Mouse (Mus musculus) liver, embryonic 15.5 days (tissue): ENCODE data around the gene Adgrl2. TPM values are rescaled to one million over a fixed set of nuclear protein-coding genes. Genes with fewer than 3 reads are reported as not detected.

Source experiments
- ATAC-seq: fragments of 200-750 bp; cut with Nextera tagmentation; 2 replicates; pipeline ENCODE4 v1.8.0; 2017; ENCODE audit warnings: moderate number of reproducible peaks, mild to moderate bottlenecking, moderate library complexity; ENCODE audit not compliant: insufficient read depth
- H3K27ac ChIP-seq: fragments of 300-500 bp; sonication (generic); replicated peaks from 2 replicates; pipeline ENCODE4 v1.5.1; 2015; ENCODE audit warnings: mild to moderate bottlenecking, inconsistent platforms
- H3K27me3 ChIP-seq: fragments of 300-500 bp; sonication (generic); 2 replicates; pipeline ENCODE4 v1.6.1; 2015; ENCODE audit warnings: mild to moderate bottlenecking, inconsistent platforms
- H3K36me3 ChIP-seq: fragments of 300-500 bp; sonication (generic); replicated peaks from 2 replicates; pipeline ENCODE4 v1.6.1; 2015; ENCODE audit warnings: moderate library complexity, mild to moderate bottlenecking, inconsistent platforms
- H3K4me1 ChIP-seq: fragments of 300-500 bp; sonication (generic); replicated peaks from 2 replicates; pipeline ENCODE4 v1.6.1; 2015; ENCODE audit warnings: inconsistent platforms
- H3K4me2 ChIP-seq: fragments of 300-500 bp; sonication (generic); 2 replicates; pipeline ENCODE4 v1.6.1; 2015; ENCODE audit warnings: moderate library complexity, mild to moderate bottlenecking, inconsistent platforms
- H3K4me3 ChIP-seq: fragments of 300-500 bp; sonication (generic); replicated peaks from 2 replicates; pipeline ENCODE4 v1.5.1; 2015; ENCODE audit warnings: mild to moderate bottlenecking, inconsistent platforms
- H3K9ac ChIP-seq: fragments of 300-500 bp; sonication (generic); 2 replicates; pipeline ENCODE4 v1.6.1; 2015; ENCODE audit warnings: moderate library complexity, mild to moderate bottlenecking, inconsistent platforms
- H3K9me3 ChIP-seq: fragments of 300-500 bp; sonication (generic); replicated peaks from 2 replicates; pipeline ENCODE4 v1.6.1; 2016; ENCODE audit warnings: inconsistent platforms
- WGBS: fragments of 180-500 bp; shearing (Covaris S2); methylation state at CpG from one replicate; pipeline ENCODE4 v1.1.7; 2015; ENCODE audit warnings: mixed read lengths; ENCODE audit not compliant: insufficient replicate concordance; 5-methylcytosine and 5-hydroxymethylcytosine counted together
- polyA plus RNA-seq: library from polyadenylated mRNA; unstranded; fragments of >200 nt; fragmentation: Nextera tagmentation; extraction: Ambion mirVana; gene quantifications from 2 replicates; pipeline ENCODE4 v1.2.1, GENCODE M21; 2015

The Adgrl2 gene
- polyA plus RNA-seq, 1 experiment from 2014 or later, result 4.4 TPM

- ATAC-seq, result no peak
- 77% methylated on average over 8 of the region's 8 CpGs for WGBS
- H3K9me3 ChIP-seq, result no peaks in the 10 kb centered on the region
- no peak overlapping the region for H3K27ac ChIP-seq
- no peak overlapping the region for H3K9ac ChIP-seq
- H3K27me3 ChIP-seq, result no peaks in the 10 kb centered on the region
- no peaks in the 10 kb centered on the region for H3K4me1 ChIP-seq
- no peak overlapping the region for H3K4me2 ChIP-seq
- H3K4me3 ChIP-seq, result no peak overlapping the region
- H3K36me3 ChIP-seq, result no peaks in the 10 kb centered on the region
Observed at GRCm38 (mm10) chr3:148949796-148950195, 40.6 kb downstream of the Adgrl2 start.

- Histone ChIP-seq H3K9ac (no peak overlapping the region), H3K36me3 (no peaks in the 10 kb centered on the region), H3K27ac (no peak overlapping the region), H3K4me1 (no peaks in the 10 kb centered on the region), H3K9me3 (no peaks in the 10 kb centered on the region), H3K4me3 (no peak overlapping the region), H3K27me3 (no peaks in the 10 kb centered on the region), H3K4me2 (no peak overlapping the region)
- 64% methylated on average over 9 of the region's 9 CpGs for WGBS
- ATAC-seq, result no peak
Observed at GRCm38 (mm10) chr3:148947805-148948405, 42.5 kb downstream of the Adgrl2 start.

GRCm38 (mm10) chr3:148947266-148947665, 43.1 kb downstream of the Adgrl2 start:
- Histone ChIP-seq H3K9me3 (no peaks in the 10 kb centered on the region), H3K36me3 (no peaks in the 10 kb centered on the region), H3K27ac (no peak overlapping the region), H3K4me3 (no peak overlapping the region), H3K27me3 (no peaks in the 10 kb centered on the region), H3K9ac (no peak overlapping the region), H3K4me1 (no peaks in the 10 kb centered on the region), H3K4me2 (no peak overlapping the region)
- WGBS, result 44% methylated on average over 6 of the region's 6 CpGs
- no peak for ATAC-seq

GRCm38 (mm10) chr3:148945534-148945933, 44.8 kb downstream of the Adgrl2 start:
- no peaks in the 10 kb centered on the region for H3K4me1 ChIP-seq
- no peak for ATAC-seq

GRCm38 (mm10) chr3:148939457-148939856, 50.9 kb downstream of the Adgrl2 start:
- no peak for ATAC-seq
- Histone ChIP-seq H3K36me3 (no peaks in the 10 kb centered on the region), H3K27ac (no peak overlapping the region), H3K9ac (no peak overlapping the region), H3K4me2 (no peak overlapping the region), H3K9me3 (no peaks in the 10 kb centered on the region), H3K4me1 (no peaks in the 10 kb centered on the region), H3K4me3 (no peak overlapping the region), H3K27me3 (no peaks in the 10 kb centered on the region)
- 58% methylated on average over 7 of the region's 7 CpGs for WGBS

More at GRCm38 (mm10) chr3:148945534-148945933, 44.8 kb downstream of the Adgrl2 start:
- WGBS, result 42% methylated on average over 8 of the region's 8 CpGs
- H3K4me2 ChIP-seq, result no peak overlapping the region
- no peak overlapping the region for H3K9ac ChIP-seq
- H3K27me3 ChIP-seq, result no peaks in the 10 kb centered on the region
- H3K36me3 ChIP-seq, result no peaks in the 10 kb centered on the region
- no peaks in the 10 kb centered on the region for H3K9me3 ChIP-seq
- H3K27ac ChIP-seq, result no peak overlapping the region
- no peak overlapping the region for H3K4me3 ChIP-seq

GRCm38 (mm10) chr3:148935056-148935455, 55.3 kb downstream of the Adgrl2 start:
- no peak overlapping the region for H3K9ac ChIP-seq
- no peak overlapping the region for H3K4me2 ChIP-seq
- ATAC-seq, result no peak; the same call in 1 of the 2 replicates
- no peak overlapping the region for H3K27ac ChIP-seq
- H3K4me1 ChIP-seq, result no peaks in the 10 kb centered on the region
- WGBS, result 59% methylated on average over 9 of the region's 9 CpGs
- no peaks in the 10 kb centered on the region for H3K27me3 ChIP-seq
- no peak overlapping the region for H3K4me3 ChIP-seq
- H3K36me3 ChIP-seq, result no peaks in the 10 kb centered on the region
- H3K9me3 ChIP-seq, result no peaks in the 10 kb centered on the region

- Histone ChIP-seq H3K27ac (no peak overlapping the region), H3K36me3 (no peaks in the 10 kb centered on the region), H3K4me3 (no peak overlapping the region), H3K9ac (no peak overlapping the region), H3K4me2 (no peak overlapping the region), H3K9me3 (no peaks in the 10 kb centered on the region), H3K27me3 (no peaks in the 10 kb centered on the region), H3K4me1 (no peaks in the 10 kb centered on the region)
- WGBS, result 67% methylated on average over 5 of the region's 5 CpGs
- no peak for ATAC-seq
Observed at GRCm38 (mm10) chr3:148934279-148934678, 56.1 kb downstream of the Adgrl2 start.

- no peak overlapping the region for H3K4me2 ChIP-seq
- H3K27ac ChIP-seq, result no peak overlapping the region
- 37% methylated on average over 6 of the region's 6 CpGs for WGBS
- no peak overlapping the region for H3K4me3 ChIP-seq
- no peaks in the 10 kb centered on the region for H3K4me1 ChIP-seq
- no peaks in the 10 kb centered on the region for H3K9me3 ChIP-seq
- no peak overlapping the region for H3K9ac ChIP-seq
- ATAC-seq, result no peak
- H3K36me3 ChIP-seq, result no peaks in the 10 kb centered on the region
- H3K27me3 ChIP-seq, result no peaks in the 10 kb centered on the region
Observed at GRCm38 (mm10) chr3:148933160-148933559, 57.2 kb downstream of the Adgrl2 start.

- Histone ChIP-seq H3K4me3 (no peak overlapping the region), H3K4me2 (no peak overlapping the region), H3K9me3 (no peaks in the 10 kb centered on the region), H3K27ac (no peak overlapping the region), H3K36me3 (no peaks in the 10 kb centered on the region), H3K4me1 (no peaks in the 10 kb centered on the region), H3K9ac (no peak overlapping the region), H3K27me3 (no peaks in the 10 kb centered on the region)
- ATAC-seq, result no peak
- 69% methylated on average over 6 of the region's 6 CpGs for WGBS
Observed at GRCm38 (mm10) chr3:148930913-148931312, 59.4 kb downstream of the Adgrl2 start.

- Histone ChIP-seq H3K27me3 (no peaks in the 10 kb centered on the region), H3K4me1 (no peaks in the 10 kb centered on the region), H3K36me3 (no peaks in the 10 kb centered on the region), H3K27ac (no peak overlapping the region), H3K9ac (no peak overlapping the region), H3K4me3 (no peak overlapping the region), H3K4me2 (no peak overlapping the region), H3K9me3 (no peaks in the 10 kb centered on the region)
- WGBS, result 51% methylated on average over 3 of the region's 3 CpGs
- no peak for ATAC-seq
Observed at GRCm38 (mm10) chr3:148926330-148926729, 64.0 kb downstream of the Adgrl2 start.

GRCm38 (mm10) chr3:148922618-148923095, 67.7 kb downstream of the Adgrl2 start:
- H3K4me3 ChIP-seq, result no peak overlapping the region
- 73% methylated on average over 14 of the region's 14 CpGs for WGBS
- H3K27ac ChIP-seq, result no peak overlapping the region
- no peaks in the 10 kb centered on the region for H3K9me3 ChIP-seq
- no peaks in the 10 kb centered on the region for H3K4me1 ChIP-seq
- ATAC-seq, result no peak
- H3K9ac ChIP-seq, result no peak overlapping the region
- H3K36me3 ChIP-seq, result no peaks in the 10 kb centered on the region
- no peak overlapping the region for H3K4me2 ChIP-seq
- H3K27me3 ChIP-seq, result no peaks in the 10 kb centered on the region
